Comparison of ENCODE assay signal across 11 mouse cellular contexts in the genomic region with DNA sequence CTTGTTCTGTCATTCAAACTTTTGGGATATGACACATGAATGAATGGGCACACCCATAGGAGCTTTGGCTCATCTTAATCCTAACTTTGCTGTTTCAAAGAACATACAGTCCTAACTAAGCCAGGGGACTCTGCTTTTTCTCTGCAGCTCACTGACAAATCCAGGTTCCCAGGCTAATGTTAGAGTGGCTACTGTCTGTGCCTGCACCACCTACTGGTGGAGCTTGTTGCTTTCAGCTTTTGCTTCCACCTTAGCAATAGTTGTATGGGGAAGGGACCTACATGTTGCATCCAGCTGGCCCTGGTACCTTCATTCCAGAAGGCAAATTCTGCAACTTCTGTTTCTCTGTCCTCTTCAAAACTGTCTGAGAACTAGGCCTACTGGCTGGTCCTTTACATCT.
DNase-seq lines count a peak whose midpoint lies in the region; ATAC-seq lines count a peak whose summit lies in the region.
"Had no signal": no experiment of that assay in that cellular context is flagged by ENCODE, and none has a peak within 500 bp of the region (broad histone marks: within the 10 kb centered on the region; RNA-seq: fewer than 3 reads in every experiment).

No protein-coding gene starts in this region.

- H3K27ac ChIP-seq in forebrain, embryonic 14.5 days (ENCODE audit: low read depth, low read length): no peak overlapping the region
- H3K27ac ChIP-seq in forebrain, embryonic 12.5 days: no peak overlapping the region
- no peak overlapping the region for H3K27ac ChIP-seq in kidney, embryonic 15.5 days
- H3K27ac ChIP-seq: limb, embryonic 12.5 days had no signal

- intact Hi-C loops in left cerebral cortex, postnatal 4 days (cut with DNase I): no loop called here

- peak; percentile 42 for DNase-seq in forebrain, embryonic 14.5 days (ENCODE audit: low spot score)
- DNase-seq in kidney, postnatal 10 days: peak; percentile 9
- peak; percentile 2 for DNase-seq in adrenal gland, postnatal 25 days
- DNase-seq in left cerebral cortex, postnatal 4 days: peak; percentile 7
- DNase-seq in cerebellum, adult 9-11 months: no peak
- DNase-seq: cerebellum, postnatal 36 days; lung, postnatal 4 days had no signal

- ATAC-seq in forebrain, embryonic 14.5 days: no peak
- no peak for ATAC-seq in forebrain, embryonic 12.5 days (ENCODE audit: low FRiP score)
- no peak for ATAC-seq in kidney, embryonic 15.5 days (replicated peaks; ENCODE audit: low FRiP score)
- ATAC-seq in erythroid progenitor cell, adult 5-6 weeks (replicated peaks; ENCODE audit: low FRiP score, poor library complexity, severe bottlenecking): no peak

- H3K9ac ChIP-seq in forebrain, embryonic 14.5 days (ENCODE audit: low read length): no peak overlapping the region
- H3K9ac ChIP-seq in forebrain, embryonic 12.5 days: no peak overlapping the region
- H3K9ac ChIP-seq in kidney, embryonic 15.5 days: no peak overlapping the region
- H3K9ac ChIP-seq: limb, embryonic 12.5 days had no signal

- H3K36me3 ChIP-seq in forebrain, embryonic 14.5 days (ENCODE audit: control insufficient read depth, insufficient read depth, low read length): no peaks in the 10 kb centered on the region
- H3K36me3 ChIP-seq in forebrain, embryonic 12.5 days (replicated peaks): no peaks in the 10 kb centered on the region
- no peaks in the 10 kb centered on the region for H3K36me3 ChIP-seq in kidney, embryonic 15.5 days
- H3K36me3 ChIP-seq: limb, embryonic 12.5 days had no signal

- H3K9me3 ChIP-seq in forebrain, embryonic 14.5 days (replicated peaks; ENCODE audit: control insufficient read depth, low read length): no peaks in the 10 kb centered on the region
- H3K9me3 ChIP-seq in forebrain, embryonic 12.5 days: no peaks in the 10 kb centered on the region
- no peaks in the 10 kb centered on the region for H3K9me3 ChIP-seq in kidney, embryonic 15.5 days (replicated peaks)
- H3K9me3 ChIP-seq: limb, embryonic 12.5 days had no signal

- H3K4me3 ChIP-seq in forebrain, embryonic 14.5 days (ENCODE audit: low read depth, low read length): no peak overlapping the region
- no peak overlapping the region for H3K4me3 ChIP-seq in forebrain, embryonic 12.5 days (replicated peaks)
- no peak overlapping the region for H3K4me3 ChIP-seq in kidney, embryonic 15.5 days (replicated peaks)
- H3K4me3 ChIP-seq: limb, embryonic 12.5 days had no signal

- H3K27me3 ChIP-seq in forebrain, embryonic 14.5 days (replicated peaks; ENCODE audit: control insufficient read depth, insufficient read depth, low read length): no peaks in the 10 kb centered on the region
- no peaks in the 10 kb centered on the region for H3K27me3 ChIP-seq in forebrain, embryonic 12.5 days
- no peaks in the 10 kb centered on the region for H3K27me3 ChIP-seq in kidney, embryonic 15.5 days

- no peaks in the 10 kb centered on the region for H3K4me1 ChIP-seq in forebrain, embryonic 14.5 days (ENCODE audit: control insufficient read depth, insufficient read depth, low read length)
- no peaks in the 10 kb centered on the region for H3K4me1 ChIP-seq in forebrain, embryonic 12.5 days
- no peaks in the 10 kb centered on the region for H3K4me1 ChIP-seq in kidney, embryonic 15.5 days
- H3K4me1 ChIP-seq: limb, embryonic 12.5 days had no signal

- no peak overlapping the region for H3K4me2 ChIP-seq in forebrain, embryonic 14.5 days (ENCODE audit: low read length)
- no peak overlapping the region for H3K4me2 ChIP-seq in forebrain, embryonic 12.5 days
- no peak overlapping the region for H3K4me2 ChIP-seq in kidney, embryonic 15.5 days
- H3K4me2 ChIP-seq: limb, embryonic 12.5 days had no signal
